Mouse (Mus musculus) gastrocnemius, adult 18-20 months (tissue): ENCODE results near the gene 2200002J24Rik. TPM values are rescaled to one million over a fixed set of nuclear protein-coding genes. Genes with fewer than 3 reads are reported as not detected.
A peak's percentile ranks its signal among the peaks of the same experiment; 100 is the strongest.
"Not testable (repeated sequence)": the region's sequence is repeated elsewhere in the genome, so short reads cannot be mapped to it uniquely, and the experiment has no call there.

Source experiments
- DNase-seq: peaks from one replicate; pipeline ENCODE4 v3.0.0; 2021; ENCODE audit warnings: low spot score
- total RNA-seq, 2 experiments: library from RNA; stranded (reverse); gene quantifications; 2 replicates each; pipeline ENCODE4 v1.2.3; 2021

Gene 2200002J24Rik
- total RNA-seq, 2 experiments from 2014 or later = not detected

DNA sequence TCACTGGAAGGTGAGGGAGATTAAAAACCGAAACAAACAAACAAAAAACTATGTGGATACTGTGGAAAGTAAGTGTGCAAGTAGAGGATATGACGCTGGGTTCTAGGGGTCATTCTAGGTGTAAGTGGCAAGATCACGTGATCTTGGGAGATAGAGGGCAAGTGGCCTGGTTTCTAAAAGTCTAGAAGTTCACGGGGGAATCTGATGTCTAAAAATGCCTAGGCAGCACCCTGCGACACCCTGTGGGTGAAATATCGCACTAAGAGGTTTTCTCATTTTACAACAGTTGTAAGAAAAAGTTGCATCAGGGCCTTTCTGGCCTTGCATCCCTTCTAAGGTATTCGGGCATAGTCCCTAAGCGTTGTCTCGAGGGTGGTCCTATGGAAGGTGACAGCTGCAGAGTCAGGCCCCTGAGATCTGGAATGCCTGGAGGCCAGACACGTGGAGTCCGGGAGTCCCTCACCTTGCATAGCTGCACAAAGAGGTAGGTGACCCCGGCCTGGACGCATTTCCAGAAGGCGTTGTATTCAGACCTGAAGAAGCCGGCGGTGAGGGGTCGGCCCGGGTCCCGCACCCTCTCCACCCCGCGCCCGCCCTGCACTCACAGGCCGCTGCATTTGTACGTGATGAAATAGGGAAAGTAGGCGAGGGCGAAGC is 30.1 kb downstream of the 2200002J24Rik start:
- no peak for DNase-seq

DNA sequence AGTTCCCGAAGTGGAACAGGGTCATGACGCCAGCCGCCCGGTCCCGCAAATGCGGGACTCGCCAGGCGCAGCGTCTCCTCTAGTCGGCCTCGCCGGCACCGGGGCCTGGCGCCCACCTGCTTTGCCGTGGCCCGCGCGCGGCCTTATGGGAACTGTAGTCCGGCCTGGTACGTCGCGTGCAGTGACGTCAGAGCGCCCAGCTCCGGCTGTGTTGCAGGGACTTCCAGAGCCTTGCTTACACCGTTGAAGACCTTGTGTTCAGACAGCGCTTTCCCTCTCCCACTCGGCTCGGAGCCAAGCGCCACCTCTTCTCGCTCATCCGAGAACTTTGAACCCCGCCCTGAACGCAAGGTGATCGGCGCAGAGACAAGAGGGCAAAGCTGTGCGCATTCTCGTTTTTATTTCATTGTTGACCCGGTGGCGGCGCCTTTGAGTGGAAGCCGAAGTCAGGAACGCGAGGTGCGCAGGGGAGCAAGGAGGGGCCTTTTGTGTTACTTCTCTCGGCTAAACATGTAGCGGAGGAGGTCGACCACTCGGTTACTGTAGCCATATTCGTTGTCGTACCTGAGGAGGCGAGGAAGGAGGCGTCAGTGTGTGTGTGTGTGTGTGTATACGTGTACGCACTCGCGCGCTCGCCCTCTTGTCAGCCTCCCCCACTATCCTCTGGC is 30.8 kb downstream of the 2200002J24Rik start, which contains the start of gene Tmem147:
Gene Tmem147 (minus strand): TSS at position 145 of the 668 bp plus-strand sequence.
- peak; percentile 95 for DNase-seq

DNA sequence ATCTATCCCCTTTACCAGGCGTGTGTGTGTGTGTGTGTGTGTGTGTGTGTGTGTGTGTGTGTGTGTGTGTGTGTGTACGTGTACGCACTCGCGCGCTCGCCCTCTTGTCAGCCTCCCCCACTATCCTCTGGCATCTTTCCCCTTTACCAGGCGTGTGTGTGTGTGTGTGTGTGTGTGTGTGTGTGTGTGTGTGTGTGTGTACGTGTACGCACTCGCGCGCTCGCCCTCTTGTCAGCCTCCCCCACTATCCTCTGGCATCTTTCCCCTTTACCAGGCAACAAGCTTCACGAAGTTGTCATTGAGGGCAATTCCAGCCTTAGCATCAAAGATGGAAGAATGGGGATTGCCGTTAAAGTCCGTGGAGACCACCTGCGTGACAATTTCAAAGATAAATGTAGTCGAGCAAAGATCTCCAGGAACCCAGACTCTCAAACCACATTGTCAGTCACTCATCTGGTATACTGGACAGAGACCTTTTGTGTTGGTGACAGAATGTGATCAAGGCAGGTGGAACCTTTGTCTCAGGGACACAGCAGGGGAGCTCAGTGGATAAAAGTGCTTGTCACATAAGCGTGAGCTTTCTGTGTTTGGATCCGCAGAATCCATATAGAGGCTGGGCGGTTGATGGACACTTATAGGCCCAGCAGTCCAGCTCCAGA is 31.5 kb downstream of the 2200002J24Rik start:
- not testable (repeated sequence) for DNase-seq

DNA sequence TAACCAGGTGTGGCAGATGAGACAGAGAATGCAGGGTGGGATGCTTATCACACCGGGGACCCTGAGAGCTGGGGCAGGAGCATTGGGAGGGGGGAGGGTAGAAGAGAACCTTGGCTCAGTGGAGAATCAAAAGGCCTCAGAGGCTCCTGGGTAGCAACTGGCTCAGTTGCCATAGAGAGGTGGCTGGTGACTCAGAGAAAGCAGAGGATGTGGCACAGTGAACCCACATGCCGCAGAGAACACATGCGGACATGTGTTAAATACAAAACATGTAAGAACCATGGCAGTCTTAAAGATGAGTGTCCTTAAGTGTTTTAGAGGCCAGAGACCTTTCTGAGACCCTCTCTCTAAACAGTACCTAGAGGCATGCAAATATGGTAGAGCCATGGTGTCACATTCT is 37.5 kb downstream of the 2200002J24Rik start:
- no peak for DNase-seq

DNA sequence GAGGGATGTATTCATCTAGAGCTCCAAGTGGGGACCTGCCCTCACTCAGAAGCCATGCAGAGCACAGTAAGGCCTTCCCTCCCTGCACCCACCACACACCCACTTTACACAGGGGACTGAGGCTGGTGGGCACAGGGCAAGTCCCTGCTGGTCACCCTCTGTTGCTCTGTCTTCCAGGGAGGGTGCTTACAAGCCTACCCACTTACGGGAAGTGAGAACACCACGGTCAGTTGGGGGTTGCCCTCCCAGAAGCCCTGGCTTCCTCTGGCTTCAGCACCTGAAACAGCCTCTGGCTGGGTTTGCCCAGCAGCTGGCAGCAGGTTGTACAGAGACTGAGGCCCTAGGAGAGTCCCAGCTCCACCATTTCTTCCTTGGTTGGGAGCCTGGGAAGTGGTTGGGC is 43.8 kb downstream of the 2200002J24Rik start:
- DNase-seq = not testable (repeated sequence)

DNA sequence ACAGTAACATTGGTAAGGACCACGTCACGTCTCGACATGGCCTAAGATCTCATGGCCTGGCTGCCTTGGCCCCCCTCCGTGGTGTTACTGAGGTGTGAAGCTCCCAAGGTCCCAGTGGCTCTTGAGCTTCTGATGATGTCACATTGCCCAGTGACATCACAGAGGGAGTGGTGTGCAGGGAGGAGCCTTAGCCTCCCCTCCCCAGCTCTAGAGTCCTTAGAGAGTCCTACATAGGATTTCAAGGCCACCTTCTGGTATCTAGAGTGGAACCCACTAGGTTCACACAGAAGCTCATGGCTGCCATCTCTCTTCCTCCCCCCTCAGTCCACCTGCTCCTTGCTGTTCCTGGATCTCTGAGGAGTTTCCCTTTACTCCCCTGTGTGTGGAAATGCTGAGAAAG is 44.9 kb downstream of the 2200002J24Rik start, which contains the start of gene Gapdhs:
Gene Gapdhs (minus strand): TSS at position 65 of the 400 bp plus-strand sequence.
- DNase-seq = not testable (repeated sequence)

DNA sequence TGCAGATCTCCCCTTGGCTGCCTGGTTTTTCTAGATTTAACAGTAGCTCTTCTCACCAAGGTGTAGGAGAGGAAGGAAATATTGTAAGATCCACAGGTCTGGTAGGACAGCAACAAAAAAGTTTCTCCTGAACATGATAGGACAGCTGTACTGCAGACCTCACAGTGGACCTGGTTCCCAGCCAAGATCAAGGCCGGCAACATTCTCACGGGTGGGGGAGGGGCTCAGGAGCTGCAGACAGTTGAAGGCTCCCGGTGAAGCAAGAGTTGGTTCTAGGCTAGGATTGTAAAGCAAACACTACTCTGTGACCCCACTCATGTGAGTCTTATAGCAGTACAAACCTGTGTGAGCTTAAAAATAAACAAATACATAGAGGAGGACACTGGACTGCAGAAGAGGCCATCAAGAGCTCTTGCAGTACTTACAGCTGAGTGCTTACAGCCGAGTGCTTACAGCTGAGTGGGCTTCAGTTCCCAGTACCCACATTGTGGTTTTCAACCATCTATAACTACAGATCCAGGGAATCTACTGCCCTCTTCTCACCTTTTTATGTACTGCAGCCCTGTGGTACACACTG is 45.4 kb downstream of the 2200002J24Rik start:
- no peak for DNase-seq

DNA sequence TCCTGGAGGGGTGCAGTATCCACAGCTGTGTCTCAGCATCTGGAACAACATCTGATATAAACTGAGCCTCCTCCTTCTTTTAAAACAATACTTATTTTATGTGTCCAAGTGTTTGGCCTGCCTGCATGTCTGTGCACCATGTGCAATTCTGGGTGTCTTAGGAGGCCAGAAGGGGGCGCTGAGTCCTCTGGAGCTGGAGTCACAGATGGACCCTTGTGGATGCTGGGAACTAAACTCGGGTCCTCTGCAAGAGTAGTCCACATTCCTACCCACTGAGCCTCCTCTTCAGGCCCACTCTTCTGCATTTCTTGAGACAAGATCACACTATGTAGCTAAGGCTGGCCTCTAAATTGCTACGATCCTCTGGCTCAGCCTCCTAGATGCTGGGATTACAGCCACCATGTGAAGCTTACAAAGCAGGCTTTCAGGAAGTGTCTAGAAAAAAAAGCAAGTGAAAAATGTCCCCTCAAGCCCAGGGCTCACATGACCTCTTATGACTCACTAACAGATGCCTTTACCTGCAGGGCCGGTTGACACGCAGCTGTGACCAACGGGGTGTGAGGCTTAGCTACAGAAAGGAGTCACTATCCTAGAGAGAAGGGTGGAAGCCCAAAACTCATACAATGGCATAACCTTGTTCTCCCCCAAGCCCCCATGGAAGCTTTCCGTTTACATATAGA is 48.9 kb downstream of the 2200002J24Rik start:
- DNase-seq = no peak

Other genes starting within 250 kb of the 2200002J24Rik start
- not detected for gene Kirrel2, start 241.2 kb upstream of the 2200002J24Rik start, total RNA-seq
- gene Nphs1, start 240.6 kb upstream of the 2200002J24Rik start, total RNA-seq = not detected
- gene Prodh2, start 205.3 kb upstream of the 2200002J24Rik start, total RNA-seq = not detected
- under 1 TPM; 0.27 to 0.47 TPM for gene Arhgap33, start 163.9 kb upstream of the 2200002J24Rik start, total RNA-seq
- 1,000 to 10,000 TPM; 1,641 to 2,096 TPM for gene Hspb6, start 146.7 kb upstream of the 2200002J24Rik start, total RNA-seq
- 1 to 10 TPM; 5.1 to 8.0 TPM for gene Proser3, start 146.6 kb upstream of the 2200002J24Rik start, total RNA-seq
- 1 to 10 TPM; 8.7 to 9.0 TPM for gene Lin37, start 139.1 kb upstream of the 2200002J24Rik start, total RNA-seq
- gene U2af1l4, start 135.6 kb upstream of the 2200002J24Rik start, total RNA-seq = 10 to 100 TPM; 50.9 to 53.6 TPM
- gene Gm49396, start 135.6 kb upstream of the 2200002J24Rik start, total RNA-seq = 1 to 10 TPM; 1.0 to 1.3 TPM
- 100 to 1,000 TPM; 122 to 132 TPM for gene Psenen, start 135.3 kb upstream of the 2200002J24Rik start, total RNA-seq
- 1 to 10 TPM in 1 of 2 experiments, under 1 TPM in 1; 0.82 to 1.4 TPM for gene Igflr1, start 133.5 kb upstream of the 2200002J24Rik start, total RNA-seq
- gene Kmt2b, start 110.2 kb upstream of the 2200002J24Rik start, total RNA-seq = 10 to 100 TPM; 12.5 to 12.9 TPM
- not detected for gene Zbtb32, start 100.0 kb upstream of the 2200002J24Rik start, total RNA-seq
- not detected for gene Upk1a, start 86.1 kb upstream of the 2200002J24Rik start, total RNA-seq
- gene Cox6b1, start 72.8 kb upstream of the 2200002J24Rik start, total RNA-seq = 1,000 to 10,000 TPM; 2,016 to 2,070 TPM
- not detected for gene Etv2, start 63.1 kb upstream of the 2200002J24Rik start, total RNA-seq
- 10 to 100 TPM; 37.6 to 40.7 TPM for gene Rbm42, start 48.6 kb upstream of the 2200002J24Rik start, total RNA-seq
- gene Haus5, start 33.9 kb upstream of the 2200002J24Rik start, total RNA-seq = 1 to 10 TPM; 2.6 to 3.8 TPM
- 1 to 10 TPM; 2.8 to 3.9 TPM for gene Pmis2, start 27.3 kb upstream of the 2200002J24Rik start, total RNA-seq
- under 1 TPM in 1 of 2 experiments, not detected in 1; 0.07 TPM for gene Atp4a, start 13.3 kb downstream of the 2200002J24Rik start, total RNA-seq
- gene Tmem147, start 30.6 kb downstream of the 2200002J24Rik start, total RNA-seq = 100 to 1,000 TPM; 215 to 233 TPM
- gene Gapdhs, start 44.8 kb downstream of the 2200002J24Rik start, total RNA-seq = not detected
- gene Sbsn, start 52.5 kb downstream of the 2200002J24Rik start, total RNA-seq = 1 to 10 TPM; 2.8 to 4.9 TPM
- gene Dmkn, start 64.8 kb downstream of the 2200002J24Rik start, total RNA-seq = under 1 TPM; 0.46 to 0.97 TPM
- gene Krtdap, start 89.0 kb downstream of the 2200002J24Rik start, total RNA-seq = 1 to 10 TPM in 1 of 2 experiments, not detected in 1; 2.1 TPM
- gene Ffar2, start 124.8 kb downstream of the 2200002J24Rik start, total RNA-seq = under 1 TPM; 0.50 to 0.90 TPM
- not detected for gene Ffar3, start 157.3 kb downstream of the 2200002J24Rik start, total RNA-seq
- not detected for gene Ffar1, start 162.6 kb downstream of the 2200002J24Rik start, total RNA-seq
- not detected for gene Cd22, start 181.4 kb downstream of the 2200002J24Rik start, total RNA-seq
- gene Mag, start 215.9 kb downstream of the 2200002J24Rik start, total RNA-seq = under 1 TPM; 0.48 to 0.76 TPM
- not detected for gene Hamp2, start 225.8 kb downstream of the 2200002J24Rik start, total RNA-seq
- gene Hamp, start 245.1 kb downstream of the 2200002J24Rik start, total RNA-seq = 1 to 10 TPM in 1 of 2 experiments, not detected in 1; 2.2 TPM